Mouse (Mus musculus) lung, adult 18-20 months (tissue): Measurements from ENCODE around the gene Stap2.

Experiments
- DNase-seq, 2 experiments: peaks; one replicate each; pipeline ENCODE4 v3.0.0; 2022; ENCODE audit warnings: mixed read lengths in 2 of 2

Gene Stap2

GRCm38 (mm10) chr17:56024476-56024875 lies 19.1 kb upstream of the Stap2 start:
- no peak for DNase-seq

GRCm38 (mm10) chr17:56023386-56023785 lies 18.0 kb upstream of the Stap2 start:
- peak; percentile 61 for DNase-seq

GRCm38 (mm10) chr17:56022989-56023290 lies 17.6 kb upstream of the Stap2 start:
- DNase-seq: no peak

GRCm38 (mm10) chr17:56022131-56022988 lies 17.0 kb upstream of the Stap2 start:
- DNase-seq: no peak

GRCm38 (mm10) chr17:56021161-56021910 lies 16.0 kb upstream of the Stap2 start:
- no peak for DNase-seq

- no peak for DNase-seq
These were observed 15.2 kb upstream of the Stap2 start for GRCm38 (mm10) chr17:56020400-56021084.

- DNase-seq: peak in 1 of 2 experiments; percentile 48
These were observed 13.2 kb upstream of the Stap2 start for GRCm38 (mm10) chr17:56018347-56019131.

GRCm38 (mm10) chr17:56017848-56018247 lies 12.5 kb upstream of the Stap2 start:
- no peak for DNase-seq

GRCm38 (mm10) chr17:56016793-56017785 lies 11.7 kb upstream of the Stap2 start:
- DNase-seq: no peak

GRCm38 (mm10) chr17:56016382-56016781 lies 11.0 kb upstream of the Stap2 start:
- no peak for DNase-seq

- no peak for DNase-seq
These were observed 9.9 kb upstream of the Stap2 start for GRCm38 (mm10) chr17:56015293-56015692.

- no peak for DNase-seq
These were observed 6.1 kb upstream of the Stap2 start for GRCm38 (mm10) chr17:56011441-56011840.

- DNase-seq: peak; percentile 72 to 73
These were observed 5.3 kb upstream of the Stap2 start for GRCm38 (mm10) chr17:56010681-56011080.

GRCm38 (mm10) chr17:56010255-56010654 lies 4.9 kb upstream of the Stap2 start:
- DNase-seq: no peak

GRCm38 (mm10) chr17:56009962-56010240 lies 4.5 kb upstream of the Stap2 start:
- no peak for DNase-seq

GRCm38 (mm10) chr17:56009088-56009961 lies 3.9 kb upstream of the Stap2 start:
- DNase-seq: peak; percentile 94 to 95

GRCm38 (mm10) chr17:56008356-56009087 lies 3.1 kb upstream of the Stap2 start:
- peak; percentile 95 to 96 for DNase-seq

- DNase-seq: no peak
These were observed 2.3 kb upstream of the Stap2 start for GRCm38 (mm10) chr17:56007444-56008355.

- no peak for DNase-seq
These were observed 1.6 kb upstream of the Stap2 start for GRCm38 (mm10) chr17:56006956-56007355.
